Mouse (Mus musculus) 416B (cell line): ENCODE data around the gene Zdhhc4.

Experiments
- DNase-seq: peaks from one replicate; pipeline ENCODE4 v3.0.0; 2011; ENCODE audit warnings: low read depth

Gene Zdhhc4

GRCm38 (mm10) chr5:143317288-143317610 is 11.8 kb downstream of the Zdhhc4 start:
- no peak for DNase-seq

- DNase-seq = no peak
These were observed 12.3 kb downstream of the Zdhhc4 start for GRCm38 (mm10) chr5:143316605-143317287.

GRCm38 (mm10) chr5:143315514-143315888 is 13.6 kb downstream of the Zdhhc4 start:
- DNase-seq = no peak

- DNase-seq = peak; percentile 78
These were observed 14.1 kb downstream of the Zdhhc4 start, which contains the start of gene E130309D02Rik for GRCm38 (mm10) chr5:143314730-143315513. Gene E130309D02Rik (minus strand): TSS chr5:143315360.

- DNase-seq = peak; percentile 57
These were observed 14.8 kb downstream of the Zdhhc4 start for GRCm38 (mm10) chr5:143314183-143314729.

GRCm38 (mm10) chr5:143311886-143312285 is 17.2 kb downstream of the Zdhhc4 start:
- peak; percentile 82 for DNase-seq

GRCm38 (mm10) chr5:143309916-143310315 is 19.1 kb downstream of the Zdhhc4 start:
- no peak for DNase-seq

- no peak for DNase-seq
These were observed 20.2 kb downstream of the Zdhhc4 start for GRCm38 (mm10) chr5:143308825-143309224.

- DNase-seq = no peak
These were observed 24.8 kb downstream of the Zdhhc4 start for GRCm38 (mm10) chr5:143304251-143304650.

- DNase-seq = no peak
These were observed 27.8 kb downstream of the Zdhhc4 start for GRCm38 (mm10) chr5:143301296-143301695.

GRCm38 (mm10) chr5:143299686-143300085 is 29.4 kb downstream of the Zdhhc4 start:
- peak; percentile 50 for DNase-seq

- no peak for DNase-seq
These were observed 30.7 kb downstream of the Zdhhc4 start for GRCm38 (mm10) chr5:143298391-143298790.

- no peak for DNase-seq
These were observed 31.1 kb downstream of the Zdhhc4 start for GRCm38 (mm10) chr5:143297986-143298385.

- no peak for DNase-seq
These were observed 33.7 kb downstream of the Zdhhc4 start for GRCm38 (mm10) chr5:143295330-143295729.

GRCm38 (mm10) chr5:143294862-143295261 is 34.2 kb downstream of the Zdhhc4 start:
- DNase-seq = no peak

GRCm38 (mm10) chr5:143293404-143293803 is 35.7 kb downstream of the Zdhhc4 start, which contains the start of gene Zfp853:
Gene Zfp853 (minus strand): TSS chr5:143293623.
- no peak for DNase-seq

- DNase-seq = no peak
These were observed 36.2 kb downstream of the Zdhhc4 start for GRCm38 (mm10) chr5:143292879-143293278.

- DNase-seq = no peak
These were observed 39.8 kb downstream of the Zdhhc4 start for GRCm38 (mm10) chr5:143289299-143289698.

GRCm38 (mm10) chr5:143288378-143288911 is 40.6 kb downstream of the Zdhhc4 start:
- no peak for DNase-seq

GRCm38 (mm10) chr5:143287774-143288328 is 41.2 kb downstream of the Zdhhc4 start:
- no peak for DNase-seq

- peak; percentile 64 for DNase-seq
These were observed 44.3 kb downstream of the Zdhhc4 start for GRCm38 (mm10) chr5:143284762-143285161.

- DNase-seq = no peak
These were observed 49.8 kb downstream of the Zdhhc4 start for GRCm38 (mm10) chr5:143279247-143279646.
